Mouse (Mus musculus): Measurements from ENCODE around the gene Frmpd3.

DNA sequence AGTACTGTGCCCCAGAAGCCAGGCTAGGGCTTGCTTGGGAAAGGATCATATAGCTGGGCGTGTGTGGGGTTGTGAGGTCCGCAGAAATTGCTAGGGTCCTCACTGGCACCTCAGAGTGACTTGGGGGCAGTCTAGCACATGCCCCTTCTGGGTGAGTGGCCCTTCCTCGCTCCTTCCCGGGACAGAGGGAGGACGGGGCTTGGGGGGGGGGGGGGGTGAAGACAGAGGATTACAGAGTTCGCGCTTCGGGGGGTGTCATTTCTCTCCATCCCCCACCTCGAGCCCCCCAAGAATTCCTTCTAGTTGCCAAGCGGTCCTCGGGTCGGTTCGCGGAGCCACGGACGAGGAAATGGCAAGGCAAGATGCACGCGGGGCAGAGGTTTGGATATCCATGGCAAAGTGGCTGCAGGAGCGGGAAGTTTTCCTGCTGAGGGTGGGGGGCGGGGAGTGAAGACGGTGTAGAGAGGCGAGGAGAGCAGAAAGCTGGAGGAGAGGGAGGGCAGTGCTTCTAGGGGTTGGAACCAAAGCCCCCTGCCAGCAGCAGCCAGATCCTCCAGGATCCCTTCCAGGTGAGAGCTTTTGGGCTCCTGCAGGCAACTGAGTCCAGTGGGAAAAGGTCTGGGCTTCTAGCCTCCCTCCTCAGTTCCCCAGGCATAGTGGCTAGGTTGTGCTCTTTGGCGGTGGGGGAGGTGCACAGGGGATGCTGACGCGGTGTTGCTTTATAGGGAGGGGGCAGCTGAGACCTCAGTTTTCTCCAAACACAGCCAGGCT lies 515 bp downstream of the Frmpd3 start:
- TF ChIP-seq NELFE (IDR thresholded peaks at IDR 0.05; ENCODE audit: low read depth, low read length), result no peak
- TF ChIP-seq CTCF (IDR thresholded peaks at IDR 0.05 in 2 of 3, conservative IDR thresholded peaks at IDR 0.05 in 1 of 3; ENCODE audit: control insufficient read depth in 1 of 3, insufficient read depth in 1 of 3, low read depth in 2 of 3, low read length in 3 of 3, poor library complexity in 1 of 3, severe bottlenecking in 1 of 3), result no peak
- TF ChIP-seq ZC3H11A (IDR thresholded peaks at IDR 0.05; ENCODE audit: low read depth, low read length), result no peak
- no peak for TF ChIP-seq POLR2AphosphoS5 (IDR thresholded peaks at IDR 0.05; ENCODE audit: borderline replicate concordance, low read depth, low read length)
- no peak for TF ChIP-seq KAT2A (conservative IDR thresholded peaks at IDR 0.05; ENCODE audit: low read depth, low read length)
- no peak for TF ChIP-seq MAX (IDR thresholded peaks at IDR 0.05; ENCODE audit: low read length)
- no peak for TF ChIP-seq POLR2A (IDR thresholded peaks at IDR 0.05; ENCODE audit: control insufficient read depth in 1 of 2, insufficient read depth in 1 of 2, low read depth in 1 of 2, low read length in 2 of 2, poor library complexity in 1 of 2)
- no peak for TF ChIP-seq ZMIZ1 (IDR thresholded peaks at IDR 0.05; ENCODE audit: low read depth, low read length)
- no peak for TF ChIP-seq E2F4 (IDR thresholded peaks at IDR 0.05; ENCODE audit: borderline replicate concordance, low read depth, low read length)
- TF ChIP-seq MYB (IDR thresholded peaks at IDR 0.05; ENCODE audit: low read depth, low read length), result no peak
